Mouse (Mus musculus) hindbrain, embryonic 15.5 days (tissue): ENCODE results near the gene Mn1. TPM values are rescaled to one million over a fixed set of nuclear protein-coding genes. Genes with fewer than 3 reads are reported as not detected.

ENCODE experiments used
- ATAC-seq: fragments of 200-750 bp; cut with Nextera tagmentation; 2 replicates; pipeline ENCODE4 v1.8.0; 2017; ENCODE audit warnings: low read depth, moderate number of reproducible peaks, moderate TSS enrichment; ENCODE audit not compliant: low FRiP score
- H3K27ac ChIP-seq: fragments of 300-500 bp; sonication (generic); replicated peaks from 2 replicates; pipeline ENCODE4 v1.5.1; 2015; ENCODE audit warnings: mild to moderate bottlenecking, inconsistent platforms
- H3K27me3 ChIP-seq: fragments of 300-500 bp; sonication (generic); 2 replicates; pipeline ENCODE4 v1.6.1; 2015; ENCODE audit warnings: control low read depth, inconsistent platforms
- H3K36me3 ChIP-seq: fragments of 300-500 bp; sonication (generic); 2 replicates; pipeline ENCODE4 v1.6.1; 2015; ENCODE audit warnings: control low read depth, inconsistent platforms
- H3K4me1 ChIP-seq: fragments of 300-500 bp; sonication (generic); replicated peaks from 2 replicates; pipeline ENCODE4 v1.6.1; 2015; ENCODE audit warnings: control low read depth, inconsistent platforms
- H3K4me2 ChIP-seq: fragments of 300-500 bp; sonication (generic); 2 replicates; pipeline ENCODE4 v1.6.1; 2015; ENCODE audit warnings: moderate library complexity, mild to moderate bottlenecking, inconsistent platforms
- H3K4me3 ChIP-seq: fragments of 300-500 bp; sonication (generic); 2 replicates; pipeline ENCODE4 v1.5.1; 2015; ENCODE audit warnings: mild to moderate bottlenecking, inconsistent platforms
- H3K9ac ChIP-seq: fragments of 300-500 bp; sonication (generic); 2 replicates; pipeline ENCODE4 v1.6.1; 2015; ENCODE audit warnings: inconsistent platforms
- H3K9me3 ChIP-seq: fragments of 300-500 bp; sonication (generic); 2 replicates; pipeline ENCODE4 v1.6.1; 2016; ENCODE audit warnings: control low read depth, inconsistent platforms
- WGBS: fragments of 180-500 bp; shearing (Covaris S2); methylation state at CpG from one replicate; pipeline ENCODE4 v1.1.7; 2015; 5-methylcytosine and 5-hydroxymethylcytosine counted together
- polyA plus RNA-seq: library from polyadenylated mRNA; unstranded; fragments of >200 nt; fragmentation: Nextera tagmentation; extraction: Ambion mirVana; gene quantifications from 2 replicates; pipeline ENCODE4 v1.2.1, GENCODE M21; 2015

Mn1 gene
- polyA plus RNA-seq, 1 experiment from 2014 or later, result 38.7 TPM

- Histone ChIP-seq H3K27me3 (no peaks in the 10 kb centered on the region), H3K36me3 (no peaks in the 10 kb centered on the region), H3K27ac (no peak overlapping the region), H3K4me2 (no peak overlapping the region), H3K9me3 (no peaks in the 10 kb centered on the region), H3K9ac (no peak overlapping the region), H3K4me1 (peaks cover 52% of the 10 kb centered on the region), H3K4me3 (no peak overlapping the region)
- ATAC-seq, result no peak
- 59% methylated on average over 3 of the region's 3 CpGs for WGBS
Observed at GRCm38 (mm10) chr5:111438336-111438735, 21.2 kb downstream of the Mn1 start.

- no peak for ATAC-seq
- Histone ChIP-seq H3K4me1 (peaks cover 47% of the 10 kb centered on the region), H3K4me3 (no peak overlapping the region), H3K27ac (no peak overlapping the region), H3K36me3 (no peaks in the 10 kb centered on the region), H3K27me3 (no peaks in the 10 kb centered on the region), H3K9ac (no peak overlapping the region), H3K9me3 (no peaks in the 10 kb centered on the region), H3K4me2 (no peak overlapping the region)
- 85% methylated on average over 8 of the region's 8 CpGs for WGBS
Observed at GRCm38 (mm10) chr5:111438821-111439220, 21.7 kb downstream of the Mn1 start.

GRCm38 (mm10) chr5:111440264-111440663, 23.1 kb downstream of the Mn1 start:
- H3K27me3 ChIP-seq, result no peaks in the 10 kb centered on the region
- H3K9ac ChIP-seq, result no peak overlapping the region
- H3K4me1 ChIP-seq, result peaks cover 34% of the 10 kb centered on the region
- no peaks in the 10 kb centered on the region for H3K9me3 ChIP-seq
- no peaks in the 10 kb centered on the region for H3K36me3 ChIP-seq
- ATAC-seq, result no peak
- no peak overlapping the region for H3K27ac ChIP-seq
- H3K4me2 ChIP-seq, result no peak overlapping the region
- WGBS, result 86% methylated on average over 4 of the region's 4 CpGs
- no peak overlapping the region for H3K4me3 ChIP-seq

GRCm38 (mm10) chr5:111442151-111442871, 25.1 kb downstream of the Mn1 start:
- Histone ChIP-seq H3K4me2 (no peak overlapping the region), H3K27me3 (no peaks in the 10 kb centered on the region), H3K36me3 (no peaks in the 10 kb centered on the region), H3K4me3 (no peak overlapping the region), H3K9ac (no peak overlapping the region), H3K27ac (no peak overlapping the region), H3K4me1 (peaks cover 22% of the 10 kb centered on the region), H3K9me3 (no peaks in the 10 kb centered on the region)
- no peak for ATAC-seq
- WGBS, result 73% methylated on average over 11 of the region's 11 CpGs

- Histone ChIP-seq H3K4me3 (no peak overlapping the region), H3K27me3 (no peaks in the 10 kb centered on the region), H3K27ac (no peak overlapping the region), H3K9me3 (no peaks in the 10 kb centered on the region), H3K9ac (no peak overlapping the region), H3K4me1 (peaks cover 14% of the 10 kb centered on the region), H3K36me3 (no peaks in the 10 kb centered on the region), H3K4me2 (no peak overlapping the region)
- 89% methylated on average over 3 of the region's 3 CpGs for WGBS
- ATAC-seq, result no peak
Observed at GRCm38 (mm10) chr5:111443636-111444035, 26.5 kb downstream of the Mn1 start.

- no peak overlapping the region for H3K27ac ChIP-seq
- 92% methylated on average over 4 of the region's 4 CpGs for WGBS
Observed at GRCm38 (mm10) chr5:111444361-111444760, 27.2 kb downstream of the Mn1 start.

GRCm38 (mm10) chr5:111446652-111447051, 29.5 kb downstream of the Mn1 start:
- no peak overlapping the region for H3K9ac ChIP-seq
- H3K27ac ChIP-seq, result 0 out of 2 replicates have a peak overlapping the region, but pooled peaks have one; percentile 50
- 29% methylated on average over 7 of the region's 7 CpGs for WGBS
- no peaks in the 10 kb centered on the region for H3K36me3 ChIP-seq
- H3K4me3 ChIP-seq, result no peak overlapping the region
- H3K4me1 ChIP-seq, result peaks cover 27% of the 10 kb centered on the region
- H3K27me3 ChIP-seq, result no peaks in the 10 kb centered on the region
- H3K9me3 ChIP-seq, result no peaks in the 10 kb centered on the region
- ATAC-seq, result no peak
- H3K4me2 ChIP-seq, result no peak overlapping the region

More at GRCm38 (mm10) chr5:111444361-111444760, 27.2 kb downstream of the Mn1 start:
- no peak overlapping the region for H3K4me3 ChIP-seq
- peaks cover 20% of the 10 kb centered on the region for H3K4me1 ChIP-seq
- ATAC-seq, result no peak
- H3K9ac ChIP-seq, result no peak overlapping the region
- no peaks in the 10 kb centered on the region for H3K27me3 ChIP-seq
- H3K36me3 ChIP-seq, result no peaks in the 10 kb centered on the region
- no peak overlapping the region for H3K4me2 ChIP-seq
- H3K9me3 ChIP-seq, result no peaks in the 10 kb centered on the region

- no peak overlapping the region for H3K4me3 ChIP-seq
- WGBS, result 62% methylated on average over 8 of the region's 8 CpGs
- H3K4me2 ChIP-seq, result no peak overlapping the region
- no peaks in the 10 kb centered on the region for H3K9me3 ChIP-seq
- H3K9ac ChIP-seq, result no peak overlapping the region; the same call in 1 of the 2 replicates
- no peaks in the 10 kb centered on the region for H3K27me3 ChIP-seq
- no peak overlapping the region for H3K27ac ChIP-seq
- peaks cover 23% of the 10 kb centered on the region for H3K4me1 ChIP-seq
- H3K36me3 ChIP-seq, result no peaks in the 10 kb centered on the region
- no peak for ATAC-seq
Observed at GRCm38 (mm10) chr5:111449700-111450099, 32.5 kb downstream of the Mn1 start.

- Histone ChIP-seq H3K4me3 (no peak overlapping the region), H3K9me3 (no peaks in the 10 kb centered on the region), H3K4me1 (peaks cover 8% of the 10 kb centered on the region; the same call in 1 of the 2 replicates), H3K4me2 (no peak overlapping the region), H3K9ac (no peak overlapping the region), H3K36me3 (peaks cover 17% of the 10 kb centered on the region), H3K27ac (no peak overlapping the region), H3K27me3 (no peaks in the 10 kb centered on the region)
- ATAC-seq, result no peak
- 92% methylated on average over 5 of the region's 5 CpGs for WGBS
Observed at GRCm38 (mm10) chr5:111454240-111454639, 37.1 kb downstream of the Mn1 start.

- 95% methylated on average over 6 of the region's 6 CpGs for WGBS
- Histone ChIP-seq H3K36me3 (peaks cover 17% of the 10 kb centered on the region), H3K9me3 (no peaks in the 10 kb centered on the region), H3K4me3 (no peak overlapping the region), H3K4me2 (no peak overlapping the region), H3K9ac (no peak overlapping the region), H3K4me1 (peaks cover 2% of the 10 kb centered on the region; the same call in 1 of the 2 replicates), H3K27me3 (no peaks in the 10 kb centered on the region), H3K27ac (no peak overlapping the region)
- ATAC-seq, result no peak
Observed at GRCm38 (mm10) chr5:111454876-111455275, 37.7 kb downstream of the Mn1 start.

- H3K4me1 ChIP-seq, result no peaks in the 10 kb centered on the region
- peaks cover 17% of the 10 kb centered on the region for H3K36me3 ChIP-seq
- no peaks in the 10 kb centered on the region for H3K9me3 ChIP-seq
- 89% methylated on average over 6 of the region's 6 CpGs for WGBS
- H3K4me2 ChIP-seq, result no peak overlapping the region
- H3K9ac ChIP-seq, result no peak overlapping the region
- H3K27ac ChIP-seq, result no peak overlapping the region
- H3K27me3 ChIP-seq, result no peaks in the 10 kb centered on the region
- H3K4me3 ChIP-seq, result no peak overlapping the region
- no peak for ATAC-seq
Observed at GRCm38 (mm10) chr5:111458675-111459074, 41.5 kb downstream of the Mn1 start.

GRCm38 (mm10) chr5:111465811-111466299, 48.7 kb downstream of the Mn1 start:
- H3K9ac ChIP-seq, result no peak overlapping the region
- H3K27me3 ChIP-seq, result no peaks in the 10 kb centered on the region
- WGBS, result 51% methylated on average over 11 of the region's 11 CpGs
- H3K4me2 ChIP-seq, result no peak overlapping the region
- H3K36me3 ChIP-seq, result no peaks in the 10 kb centered on the region
- 0 out of 2 replicates have a peak, but pooled peaks cover 5% of the 10 kb centered on the region for H3K4me1 ChIP-seq
- no peaks in the 10 kb centered on the region for H3K9me3 ChIP-seq
- H3K4me3 ChIP-seq, result no peak overlapping the region
- peak; percentile 68; the same call in 1 of the 2 replicates for ATAC-seq
- H3K27ac ChIP-seq, result 0 out of 2 replicates have a peak overlapping the region, but pooled peaks have one; percentile 1
